Mouse (Mus musculus) heart, postnatal 0 days (tissue): ENCODE measurements around the gene Dbf4.

ENCODE experiments used
- CTCF ChIP-seq: IDR thresholded peaks from 2 replicates; pipeline ENCODE4 v1.5.1; 2016; ENCODE audit warnings: antibody characterized with exemption, control low read depth, low read depth
- EP300 ChIP-seq: IDR thresholded peaks from 2 replicates; pipeline ENCODE4 v1.6.1; 2016; ENCODE audit warnings: antibody characterized with exemption, low read depth

DNA sequence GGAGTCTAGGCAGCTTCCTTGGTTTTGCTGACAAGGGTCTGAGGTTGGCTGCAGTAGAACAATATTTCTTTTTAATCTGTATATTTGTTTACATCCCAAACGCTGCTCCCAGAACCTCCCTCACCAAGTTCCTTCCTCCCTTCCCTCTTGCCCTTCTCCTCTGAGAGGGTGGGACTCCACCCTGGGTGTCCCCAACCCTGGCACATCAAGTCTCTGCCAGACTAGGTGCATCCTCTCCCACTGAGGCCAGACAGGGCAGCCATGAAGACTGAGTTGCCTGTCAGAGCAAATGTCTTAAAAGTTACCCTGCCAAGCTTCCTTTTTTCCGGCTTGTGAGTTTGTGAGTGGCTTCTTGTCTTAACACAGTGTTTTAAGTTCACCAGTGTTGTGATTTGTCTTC, 16.6 kb upstream of the Dbf4 start:
- TF ChIP-seq CTCF (no peak), EP300 (no peak)
